In the genomic region with DNA sequence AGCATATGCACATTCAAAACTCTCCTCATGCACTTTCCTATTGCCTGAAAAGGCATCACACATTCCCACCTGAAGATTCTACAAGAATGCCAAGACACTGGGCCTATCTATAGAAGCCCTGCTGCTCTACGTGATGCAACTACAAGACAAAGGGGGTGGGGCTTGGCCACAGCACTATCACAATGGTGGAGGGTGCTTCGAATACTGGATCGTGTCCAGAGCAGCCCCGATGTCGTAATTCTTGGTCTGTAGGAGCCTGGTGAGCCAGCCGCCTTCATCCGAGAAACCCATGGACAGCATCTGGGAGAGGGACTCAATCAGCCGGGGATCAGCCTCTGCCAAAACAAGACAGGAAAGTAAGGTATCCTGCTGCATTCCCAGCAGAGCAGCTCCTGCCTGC, we compare ENCODE assay signal across 22 mouse cellular contexts. TPM values are rescaled to one million over a fixed set of nuclear protein-coding genes. Genes with fewer than 3 reads are reported as not detected.
DNase-seq lines count a peak whose midpoint lies in the region; ATAC-seq lines count a peak whose summit lies in the region.
"Had no signal": no experiment of that assay in that cellular context is flagged by ENCODE, and none has a peak within 500 bp of the region (broad histone marks: within the 10 kb centered on the region; RNA-seq: fewer than 3 reads in every experiment).

No protein-coding gene starts in this region.

- H3K36me3 ChIP-seq in liver, embryonic 11.5 days (ENCODE audit: control insufficient read depth, insufficient read depth, low read length) = peaks cover 61% of the 10 kb centered on the region
- H3K36me3 ChIP-seq in lung, embryonic 15.5 days = peaks cover 80% of the 10 kb centered on the region
- peaks cover 97% of the 10 kb centered on the region for H3K36me3 ChIP-seq in midbrain, embryonic 10.5 days

- H3K27me3 ChIP-seq in liver, embryonic 11.5 days (replicated peaks; ENCODE audit: control insufficient read depth, insufficient read depth, low read length) = no peaks in the 10 kb centered on the region
- H3K27me3 ChIP-seq in lung, embryonic 15.5 days = no peaks in the 10 kb centered on the region
- no peaks in the 10 kb centered on the region for H3K27me3 ChIP-seq in midbrain, embryonic 10.5 days (ENCODE audit: low read depth, poor library complexity, severe bottlenecking)
- H3K27me3 ChIP-seq: forebrain, embryonic 12.5 days; limb, embryonic 13.5 days; megakaryocyte, embryonic 14.5 days; neural tube, embryonic 13.5 days had no signal

- ATAC-seq in liver, embryonic 11.5 days (replicated peaks; ENCODE audit: low FRiP score) = no peak
- peak; percentile 66; the same call in 1 of the 2 replicates for ATAC-seq in lung, embryonic 15.5 days (ENCODE audit: borderline replicate concordance, extremely low read depth, low FRiP score, low TSS enrichment)
- peak; percentile 82 for ATAC-seq in megakaryocyte-erythroid progenitor cell, adult 5-6 weeks (replicated peaks; ENCODE audit: low FRiP score, low TSS enrichment, poor library complexity, severe bottlenecking)
- ATAC-seq: intestine, embryonic 16.5 days had no signal

- H3K9ac ChIP-seq in liver, embryonic 11.5 days (ENCODE audit: low read depth, low read length) = no peak overlapping the region
- no peak overlapping the region for H3K9ac ChIP-seq in lung, embryonic 15.5 days
- H3K9ac ChIP-seq: forebrain, embryonic 12.5 days; hindbrain, embryonic 14.5 days; limb, embryonic 13.5 days; neural tube, embryonic 13.5 days had no signal

- no peak overlapping the region for H3K4me2 ChIP-seq in liver, embryonic 11.5 days
- H3K4me2 ChIP-seq in lung, embryonic 15.5 days = no peak overlapping the region
- H3K4me2 ChIP-seq: forebrain, embryonic 12.5 days; hindbrain, embryonic 14.5 days; limb, embryonic 13.5 days; neural tube, embryonic 13.5 days had no signal

- H3K27ac ChIP-seq in liver, embryonic 11.5 days (ENCODE audit: low read depth, low read length) = no peak overlapping the region
- 0 out of 2 replicates have a peak overlapping the region, but pooled peaks have one; percentile 29 for H3K27ac ChIP-seq in lung, embryonic 15.5 days
- no peak overlapping the region for H3K27ac ChIP-seq in midbrain, embryonic 10.5 days (replicated peaks)
- H3K27ac ChIP-seq: forebrain, embryonic 12.5 days; heart, embryonic 10.5 days; hindbrain, embryonic 14.5 days; limb, embryonic 13.5 days; neural tube, embryonic 13.5 days had no signal

- 0 out of 2 replicates have a peak, but pooled peaks cover 3% of the 10 kb centered on the region for H3K4me1 ChIP-seq in liver, embryonic 11.5 days (replicated peaks; ENCODE audit: control insufficient read depth, insufficient read depth, low read length)
- no peaks in the 10 kb centered on the region for H3K4me1 ChIP-seq in lung, embryonic 15.5 days
- H3K4me1 ChIP-seq in midbrain, embryonic 10.5 days = no peaks in the 10 kb centered on the region
- H3K4me1 ChIP-seq: forebrain, embryonic 12.5 days; heart, embryonic 10.5 days; limb, embryonic 13.5 days; neural tube, embryonic 13.5 days had no signal

- DNase-seq in liver (peak; percentile 20), NIH3T3 (ENCODE audit: low read depth) (peak; percentile 72)
- DNase-seq in liver, embryonic 11.5 days (ENCODE audit: low spot score) = no peak
- no peak for DNase-seq in spleen, adult 18-20 months
- no peak for DNase-seq in midbrain, embryonic 10.5 days (ENCODE audit: low spot score)
- DNase-seq in Muller cell, postnatal 12 days (ENCODE audit: inconsistent ontology term) = no peak
- DNase-seq: adrenal gland, postnatal 25 days; cerebellum, adult 8-10 months; gastrocnemius, postnatal 36 days; kidney, postnatal 14 days; layer of hippocampus, adult 9-11 months; right cerebral cortex, postnatal 25 days; thymus, postnatal 25 days had no signal

- WGBS in liver, embryonic 11.5 days = 84% methylated on average over 8 of the region's 8 CpGs
- WGBS in lung, embryonic 15.5 days = 55% methylated on average over 8 of the region's 8 CpGs
- 92% methylated on average over 8 of the region's 8 CpGs for WGBS in midbrain, embryonic 10.5 days

- H3K9me3 ChIP-seq in liver, embryonic 11.5 days (ENCODE audit: control insufficient read depth, low read length) = no peaks in the 10 kb centered on the region
- no peaks in the 10 kb centered on the region for H3K9me3 ChIP-seq in lung, embryonic 15.5 days
- no peaks in the 10 kb centered on the region for H3K9me3 ChIP-seq in midbrain, embryonic 10.5 days (replicated peaks)
- H3K9me3 ChIP-seq: forebrain, embryonic 12.5 days; heart, embryonic 10.5 days; limb, embryonic 13.5 days; megakaryocyte, embryonic 14.5 days; neural tube, embryonic 13.5 days had no signal

- H3K4me3 ChIP-seq in liver, embryonic 11.5 days (ENCODE audit: low read depth, low read length) = no peak overlapping the region
- H3K4me3 ChIP-seq in lung, embryonic 15.5 days = no peak overlapping the region
- no peak overlapping the region for H3K4me3 ChIP-seq in midbrain, embryonic 10.5 days
- H3K4me3 ChIP-seq: forebrain, embryonic 12.5 days; heart, embryonic 10.5 days; limb, embryonic 13.5 days; megakaryocyte, embryonic 14.5 days; neural tube, embryonic 13.5 days had no signal

RNA-seq across cellular contexts. Expression of gene Sqstm1, which starts 10.0 kb away (rescaled TPM):
- polyA plus RNA-seq in liver, embryonic 11.5 days (2014; fragmentation: Nextera tagmentation; extraction: Ambion mirVana) = 176 and 177 TPM in 2 replicates
- polyA plus RNA-seq in lung, embryonic 15.5 days (2015; fragmentation: Nextera tagmentation; extraction: Ambion mirVana) = 251 and 273 TPM in 2 replicates
- total RNA-seq in megakaryocyte-erythroid progenitor cell, adult 5-6 weeks (2014; fragmentation: Nextera tagmentation) = 69.3 and 129 TPM in 2 replicates
- 339 and 435 TPM in 2 replicates for total RNA-seq in megakaryocyte-erythroid progenitor cell, adult 5-6 weeks (2017)
- 136 and 165 TPM in 2 replicates for polyA plus RNA-seq in midbrain, embryonic 10.5 days (2016; fragmentation: Nextera tagmentation; extraction: Ambion mirVana)

RNA-seq across cellular contexts. Expression of gene Mgat4b, which starts 10.1 kb away (rescaled TPM):
- polyA plus RNA-seq in liver, embryonic 11.5 days (2014; fragmentation: Nextera tagmentation; extraction: Ambion mirVana) = 22.3 and 25.4 TPM in 2 replicates
- 36.4 and 41.0 TPM in 2 replicates for polyA plus RNA-seq in lung, embryonic 15.5 days (2015; fragmentation: Nextera tagmentation; extraction: Ambion mirVana)
- total RNA-seq in megakaryocyte-erythroid progenitor cell, adult 5-6 weeks (2014; fragmentation: Nextera tagmentation) = 27.8 and 40.6 TPM in 2 replicates
- 11.1 and 14.5 TPM in 2 replicates for total RNA-seq in megakaryocyte-erythroid progenitor cell, adult 5-6 weeks (2017)
- 12.1 and 18.1 TPM in 2 replicates for polyA plus RNA-seq in midbrain, embryonic 10.5 days (2016; fragmentation: Nextera tagmentation; extraction: Ambion mirVana)

RNA-seq across cellular contexts. Expression of gene Mrnip, which starts 26.4 kb away (rescaled TPM):
- polyA plus RNA-seq in liver, embryonic 11.5 days (2014; fragmentation: Nextera tagmentation; extraction: Ambion mirVana) = 13.9 and 18.7 TPM in 2 replicates
- 19.1 and 19.5 TPM in 2 replicates for polyA plus RNA-seq in lung, embryonic 15.5 days (2015; fragmentation: Nextera tagmentation; extraction: Ambion mirVana)
- total RNA-seq in megakaryocyte-erythroid progenitor cell, adult 5-6 weeks (2014; fragmentation: Nextera tagmentation) = 10.5 and 15.8 TPM in 2 replicates
- total RNA-seq in megakaryocyte-erythroid progenitor cell, adult 5-6 weeks (2017) = 9.9 and 17.8 TPM in 2 replicates
- 23.4 and 23.8 TPM in 2 replicates for polyA plus RNA-seq in midbrain, embryonic 10.5 days (2016; fragmentation: Nextera tagmentation; extraction: Ambion mirVana)

RNA-seq across cellular contexts. Expression of gene Ltc4s, which starts 37.8 kb away (rescaled TPM):
- polyA plus RNA-seq in liver, embryonic 11.5 days (2014; fragmentation: Nextera tagmentation; extraction: Ambion mirVana) = 0.82 and 2.6 TPM in 2 replicates
- 2.5 and 2.8 TPM in 2 replicates for polyA plus RNA-seq in lung, embryonic 15.5 days (2015; fragmentation: Nextera tagmentation; extraction: Ambion mirVana)
- total RNA-seq in megakaryocyte-erythroid progenitor cell, adult 5-6 weeks (2014; fragmentation: Nextera tagmentation) = 3.1 and 3.4 TPM in 2 replicates
- total RNA-seq in megakaryocyte-erythroid progenitor cell, adult 5-6 weeks (2017) = 12.7 TPM in 1 of 2 replicates, not detected in the other
- polyA plus RNA-seq in midbrain, embryonic 10.5 days (2016; fragmentation: Nextera tagmentation; extraction: Ambion mirVana) = 0.75 and 1.2 TPM in 2 replicates

Comparison
In these comparisons a context has a peak if more than half of its experiments do, and no peak if none do; other contexts are left out.
1. DNase-seq: peak in liver (single experiment) and NIH3T3 (single experiment); none in liver, embryonic 11.5 days (single experiment), spleen, adult 18-20 months (0 of 2), midbrain, embryonic 10.5 days (single experiment) and Muller cell, postnatal 12 days (single experiment).